Mouse (Mus musculus) forebrain, postnatal 0 days (tissue): ENCODE measurements around the gene Zfp622. TPM values are rescaled to one million over a fixed set of nuclear protein-coding genes. Genes with fewer than 3 reads are reported as not detected.

Experiments used
- ATAC-seq: fragments of 200-750 bp; cut with Nextera tagmentation; 2 replicates; pipeline ENCODE4 v1.8.0; 2017; ENCODE audit warnings: mild to moderate bottlenecking, moderate library complexity
- DNase-seq: peaks from one replicate; pipeline ENCODE4 v3.0.0-alpha.2; 2015
- H3K27ac ChIP-seq: fragments of 300-500 bp; sonication (generic); 2 replicates; pipeline ENCODE4 v1.5.1; 2014; ENCODE audit warnings: low read depth, mild to moderate bottlenecking, antibody characterized with exemption, low read length, moderate library complexity, mixed read lengths
- H3K27me3 ChIP-seq: fragments of 300-500 bp; sonication (generic); 2 replicates; pipeline ENCODE4 v1.6.1; 2014; ENCODE audit warnings: mild to moderate bottlenecking, low read length, mixed read lengths; ENCODE audit not compliant: insufficient read depth
- H3K36me3 ChIP-seq: fragments of 300-500 bp; sonication (generic); 2 replicates; pipeline ENCODE4 v1.6.1; 2014; ENCODE audit warnings: mild to moderate bottlenecking, moderate library complexity; ENCODE audit not compliant: insufficient read depth
- H3K4me1 ChIP-seq: fragments of 300-500 bp; sonication (generic); 2 replicates; pipeline ENCODE4 v1.6.1; 2014; ENCODE audit warnings: antibody characterized with exemption; ENCODE audit not compliant: insufficient read depth
- H3K4me2 ChIP-seq: fragments of 300-500 bp; sonication (generic); 2 replicates; pipeline ENCODE4 v1.6.1; 2014; ENCODE audit warnings: low read depth, mild to moderate bottlenecking, moderate library complexity
- H3K4me3 ChIP-seq: fragments of 300-500 bp; sonication (generic); 2 replicates; pipeline ENCODE4 v1.5.1; 2014; ENCODE audit warnings: low read depth, low read length, mixed read lengths
- H3K9ac ChIP-seq: fragments of 300-500 bp; sonication (generic); 2 replicates; pipeline ENCODE4 v1.6.1; 2014; ENCODE audit warnings: mild to moderate bottlenecking
- H3K9me3 ChIP-seq: fragments of 300-500 bp; sonication (generic); 2 replicates; pipeline ENCODE4 v1.6.1; 2016; ENCODE audit warnings: low read length
- CTCF ChIP-seq: sonication (generic); IDR thresholded peaks from 2 replicates; pipeline ENCODE4 v1.5.1; 2016; ENCODE audit warnings: antibody characterized with exemption, control low read depth, low read depth
- WGBS: fragments of 180-500 bp; shearing (Covaris S2); extraction: QIAGEN DNeasy Blood & Tissue Kit; methylation state at CpG from one replicate; pipeline ENCODE4 v1.1.7; 2014; 5-methylcytosine and 5-hydroxymethylcytosine counted together
- polyA plus RNA-seq: library from polyadenylated mRNA; unstranded; fragments of >200 nt; fragmentation: Nextera tagmentation; extraction: Ambion mirVana; gene quantifications from 2 replicates; pipeline ENCODE4 v1.2.1, GENCODE M21; 2015
- total RNA-seq: library from RNA; depleted of rRNA; stranded (reverse); fragments of >200 nt; gene quantifications from 2 replicates; pipeline ENCODE4 v1.2.3, GENCODE M21; 2014; rRNA removed

The Zfp622 gene
- total RNA-seq (40.9 and 43.6 TPM in 2 replicates), polyA plus RNA-seq (31.6 and 36.3 TPM in 2 replicates)

- Histone ChIP-seq H3K36me3 (peaks cover 12% of the 10 kb centered on the region), H3K27ac (peak within 1 kb of the TSS; percentile 93), H3K4me2 (peak within 1 kb of the TSS; percentile 91), H3K4me1 (peaks cover 13% of the 10 kb centered on the region), H3K4me3 (peak within 1 kb of the TSS; percentile 94), H3K9ac (peak within 1 kb of the TSS; percentile 85), H3K9me3 (no peaks in the 10 kb centered on the region), H3K27me3 (no peaks in the 10 kb centered on the region)
- DNase-seq (peak; percentile 99), ATAC-seq (peak; percentile 99)
- WGBS: under 1% methylated on average over 57 of the region's 57 CpGs
- TF ChIP-seq CTCF: no peak
Measured at GRCm38 (mm10) chr15:25984067-25984733, at the start of gene Zfp622. TSS of gene Zfp622 (plus strand) at chr15:25984366.

GRCm38 (mm10) chr15:25934411-25934810, 49.8 kb upstream of the Zfp622 start:
- Histone ChIP-seq H3K4me3 (no peak overlapping the region), H3K4me2 (no peak overlapping the region), H3K27ac (no peak overlapping the region), H3K9ac (no peak overlapping the region), H3K36me3 (no peaks in the 10 kb centered on the region), H3K27me3 (no peaks in the 10 kb centered on the region), H3K9me3 (no peaks in the 10 kb centered on the region), H3K4me1 (no peaks in the 10 kb centered on the region; the same call in 1 of the 2 replicates)
- DNase-seq: no peak
- no peak for ATAC-seq
- TF ChIP-seq CTCF: no peak
- WGBS: 84% methylated on average over 7 of the region's 7 CpGs

- H3K27ac ChIP-seq: no peak overlapping the region
- H3K9me3 ChIP-seq: no peaks in the 10 kb centered on the region
- no peak overlapping the region for H3K4me3 ChIP-seq
- no peak for TF ChIP-seq CTCF
- ATAC-seq (no peak), DNase-seq (no peak)
- no peaks in the 10 kb centered on the region for H3K36me3 ChIP-seq
- H3K4me1 ChIP-seq: no peaks in the 10 kb centered on the region
- H3K9ac ChIP-seq: no peak overlapping the region
- H3K4me2 ChIP-seq: no peak overlapping the region
- 88% methylated on average over 7 of the region's 7 CpGs for WGBS
- H3K27me3 ChIP-seq: no peaks in the 10 kb centered on the region
Measured at GRCm38 (mm10) chr15:25938496-25938895, 45.7 kb upstream of the Zfp622 start.

GRCm38 (mm10) chr15:25940397-25941377, 43.5 kb upstream of the Zfp622 start:
- no peak overlapping the region for H3K27ac ChIP-seq
- H3K4me3 ChIP-seq: no peak overlapping the region
- H3K4me2 ChIP-seq: no peak overlapping the region
- no peaks in the 10 kb centered on the region for H3K4me1 ChIP-seq
- WGBS: 36% methylated on average over 24 of the region's 24 CpGs
- ATAC-seq: no peak
- H3K36me3 ChIP-seq: no peaks in the 10 kb centered on the region
- no peaks in the 10 kb centered on the region for H3K9me3 ChIP-seq
- no peaks in the 10 kb centered on the region for H3K27me3 ChIP-seq
- H3K9ac ChIP-seq: no peak overlapping the region
- no peak; the same call in 1 of the 2 replicates for TF ChIP-seq CTCF
- DNase-seq: no peak

- DNase-seq: no peak
- no peak for ATAC-seq
- Histone ChIP-seq H3K4me2 (no peak overlapping the region), H3K9me3 (no peaks in the 10 kb centered on the region), H3K4me3 (no peak overlapping the region), H3K27me3 (no peaks in the 10 kb centered on the region), H3K9ac (no peak overlapping the region), H3K36me3 (no peaks in the 10 kb centered on the region), H3K4me1 (no peaks in the 10 kb centered on the region), H3K27ac (no peak overlapping the region)
- 63% methylated on average over 11 of the region's 11 CpGs for WGBS
- TF ChIP-seq CTCF: no peak
Measured at GRCm38 (mm10) chr15:25941514-25941913, 42.7 kb upstream of the Zfp622 start.

- TF ChIP-seq CTCF: no peak
- Histone ChIP-seq H3K4me3 (no peak overlapping the region), H3K36me3 (no peaks in the 10 kb centered on the region), H3K4me1 (no peaks in the 10 kb centered on the region), H3K9ac (no peak overlapping the region), H3K4me2 (no peak overlapping the region), H3K9me3 (no peaks in the 10 kb centered on the region), H3K27me3 (no peaks in the 10 kb centered on the region), H3K27ac (no peak overlapping the region)
- no peak for DNase-seq
- 61% methylated on average over 4 of the region's 4 CpGs for WGBS
- ATAC-seq: no peak
Measured at GRCm38 (mm10) chr15:25942415-25942814, 41.8 kb upstream of the Zfp622 start.
